Mouse (Mus musculus) ES-Bruce4 (cell line): Measurements from ENCODE around the gene Trim65.

Experiments
- CTCF ChIP-seq: IDR thresholded peaks from one replicate; pipeline ENCODE4 v1.8.1; 2011; ENCODE audit warnings: low read depth, low read length
- EP300 ChIP-seq: IDR thresholded peaks from 2 replicates; pipeline ENCODE4 v1.6.1; 2011; ENCODE audit warnings: low read depth, low read length; ENCODE audit not compliant: insufficient read depth
- POLR2A ChIP-seq: IDR thresholded peaks from one replicate; pipeline ENCODE4 v1.8.1; 2011; ENCODE audit warnings: low read length; ENCODE audit not compliant: insufficient read depth

DNA sequence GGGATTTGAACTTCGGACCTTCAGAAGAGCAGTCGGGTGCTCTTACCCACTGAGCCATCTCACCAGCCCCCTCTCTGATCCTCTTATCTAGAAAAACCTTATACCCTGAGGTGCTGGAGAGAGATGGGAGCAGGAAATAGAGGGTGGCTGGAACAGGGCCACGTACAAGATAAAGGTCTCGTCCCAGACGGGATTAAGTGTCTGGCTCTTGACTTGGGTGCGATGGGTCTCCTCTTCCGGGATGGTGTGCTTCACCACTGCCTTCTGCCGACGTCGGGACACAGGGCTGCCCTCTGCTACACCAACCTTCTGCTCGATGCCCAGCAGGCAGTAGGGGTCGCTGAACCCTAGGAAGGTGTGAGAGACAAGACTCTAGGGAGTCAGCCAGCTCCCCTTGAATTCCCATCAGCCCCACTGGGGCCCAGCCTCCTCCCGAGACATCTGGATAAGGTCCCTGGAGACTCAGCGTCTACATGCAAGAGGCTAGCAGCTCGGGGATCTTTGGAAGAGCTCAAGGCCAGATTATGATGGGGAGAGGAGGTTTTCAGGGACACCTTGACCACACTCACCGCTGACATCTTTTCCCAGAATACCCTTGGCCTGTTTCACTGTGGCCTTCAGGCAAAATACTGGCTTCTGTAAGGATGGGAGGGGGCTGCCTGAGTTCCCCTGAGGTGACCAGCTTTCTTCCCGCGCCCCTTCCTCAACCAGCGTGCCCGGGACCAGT, 55.2 kb downstream of the Trim65 start:
- TF ChIP-seq CTCF (peak; percentile 34), POLR2A (no peak), EP300 (no peak)
